Mouse (Mus musculus) gastrocnemius, postnatal 4 days (tissue): ENCODE data around the gene Map2k2. TPM values are rescaled to one million over a fixed set of nuclear protein-coding genes. Genes with fewer than 3 reads are reported as not detected.

Experiments used
- DNase-seq, 2 experiments: peaks; one replicate each; pipeline ENCODE4 v3.0.0; 2021 to 2022; ENCODE audit warnings: low spot score in 2 of 2, mixed read lengths in 2 of 2
- total RNA-seq, 2 experiments: library from RNA; stranded (reverse); gene quantifications; 2 replicates each; pipeline ENCODE4 v1.2.3; 2021

Gene Map2k2
- total RNA-seq, 2 experiments from 2014 or later = 148 to 152 TPM

DNA sequence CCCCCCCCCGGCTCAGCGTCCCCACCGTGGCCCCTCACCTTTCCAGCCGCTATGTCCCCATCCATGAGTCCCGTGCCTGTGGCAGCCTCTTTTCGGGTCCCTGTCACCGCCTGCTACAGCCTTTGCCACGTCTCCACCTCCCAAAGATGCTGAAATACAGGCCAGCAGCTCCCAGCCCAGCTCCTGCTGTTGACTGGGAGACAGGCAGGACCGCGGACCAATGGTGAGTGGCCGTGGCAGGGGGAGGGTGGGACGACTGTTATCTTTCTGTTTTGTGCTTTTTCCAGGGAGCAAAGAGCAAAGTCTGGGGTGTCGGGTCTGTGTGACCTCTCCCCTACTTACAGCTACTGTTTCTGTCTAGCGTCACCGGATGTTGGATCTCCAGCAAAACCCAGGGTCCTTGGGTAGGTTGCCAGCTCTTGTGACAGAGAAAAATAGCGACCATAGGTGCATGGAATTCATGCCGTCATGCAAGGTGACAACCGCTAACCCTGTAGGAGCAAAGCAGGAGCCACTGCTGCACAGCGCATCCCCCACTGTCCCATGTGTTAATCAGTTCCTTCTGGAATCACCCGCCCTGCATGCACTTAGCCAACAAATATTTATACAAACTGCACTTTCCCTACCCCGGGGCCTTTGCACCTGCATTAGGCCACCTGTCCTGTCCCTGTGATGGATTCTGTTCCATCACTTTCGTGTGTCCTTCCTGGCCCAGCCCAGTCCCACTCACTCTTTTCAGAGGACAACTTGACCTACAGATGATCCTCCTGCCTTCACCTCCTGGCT lies 13.1 kb upstream of the Map2k2 start:
- DNase-seq = peak in 1 of 2 experiments; percentile 37

DNA sequence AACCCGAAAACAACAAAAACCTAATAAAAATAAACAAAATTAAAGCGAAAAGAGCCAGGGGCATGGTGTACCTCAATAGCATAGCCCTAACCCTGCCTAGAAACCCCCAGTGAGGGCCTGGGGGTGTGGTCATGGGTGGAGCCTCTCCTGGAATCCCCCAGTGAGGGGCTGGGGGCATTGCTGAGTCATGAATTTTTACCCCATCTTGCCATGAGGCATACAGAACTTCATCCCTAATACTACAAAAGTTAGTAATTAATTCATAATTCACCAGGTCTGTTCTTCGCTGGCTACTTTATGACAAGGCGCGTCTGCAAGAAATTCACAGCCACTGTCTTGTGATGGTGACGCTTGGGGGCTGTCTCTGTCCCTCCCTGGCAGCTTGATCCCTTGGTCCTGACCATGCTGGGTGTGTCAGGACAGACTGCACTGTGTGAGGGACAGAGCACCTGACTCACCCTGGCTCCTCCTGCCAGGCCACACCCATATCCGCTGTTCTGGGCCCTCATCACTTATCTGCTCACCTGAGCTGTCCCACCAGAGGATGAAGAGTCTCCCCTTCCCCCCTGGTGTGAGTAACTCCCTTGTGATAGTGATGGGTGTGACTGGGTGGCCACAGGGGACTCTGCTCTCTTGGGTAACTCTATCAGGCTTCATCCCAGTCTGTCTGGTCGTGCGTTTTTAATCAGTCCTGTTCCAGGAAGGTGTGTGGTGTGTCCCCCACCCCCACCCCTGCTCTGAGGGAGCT lies 10.6 kb upstream of the Map2k2 start:
- no peak for DNase-seq

DNA sequence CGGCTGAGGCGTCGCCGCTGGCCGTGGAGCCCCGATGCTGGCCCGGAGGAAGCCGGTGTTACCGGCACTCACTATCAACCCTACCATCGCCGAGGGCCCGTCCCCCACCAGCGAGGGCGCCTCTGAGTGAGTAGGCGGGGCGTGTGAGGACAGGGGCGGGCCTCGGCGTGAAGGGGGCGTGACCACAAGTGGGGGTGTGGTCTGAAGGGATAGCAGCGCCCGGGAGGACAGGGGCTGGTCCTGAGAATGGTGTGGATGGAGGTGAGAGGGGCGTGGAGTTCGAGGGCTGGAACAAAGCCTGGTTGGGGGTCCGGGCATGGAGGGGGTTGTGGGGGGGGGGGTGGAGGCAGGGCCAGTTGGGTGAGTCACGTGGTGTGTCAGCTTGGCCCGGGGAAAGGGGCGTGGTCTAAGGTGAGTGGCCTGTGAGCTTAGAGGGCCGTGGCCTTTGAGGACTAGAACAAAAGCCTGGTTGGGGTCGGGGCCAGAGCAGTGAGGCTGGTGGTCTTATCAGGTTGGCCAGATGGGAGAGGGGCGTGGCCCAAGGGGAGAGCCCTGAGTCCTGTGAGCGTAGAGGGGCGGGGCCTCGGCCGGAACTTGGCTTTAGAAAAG lies 502 bp downstream of the Map2k2 start:
- DNase-seq = peak; percentile 80 to 88

DNA sequence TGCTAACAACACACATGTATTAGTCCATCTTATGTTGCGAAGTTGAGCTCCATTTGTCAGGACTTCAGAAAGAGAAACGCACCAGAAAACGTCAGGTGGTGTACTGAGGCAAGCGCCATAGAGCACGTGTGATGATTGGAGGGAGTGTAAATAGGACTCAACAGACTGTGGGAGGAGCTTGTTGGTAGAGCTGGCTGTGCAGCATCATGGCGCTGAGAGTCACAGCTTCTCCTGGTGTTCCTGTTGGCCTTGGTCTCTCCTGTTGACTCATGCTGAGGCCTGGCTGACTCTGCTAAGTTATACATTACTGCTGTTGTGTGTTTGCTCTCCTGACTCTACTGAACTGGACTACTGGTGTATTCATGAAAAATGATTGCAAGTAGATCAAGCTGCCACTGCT lies 7.2 kb downstream of the Map2k2 start:
- DNase-seq = no peak

DNA sequence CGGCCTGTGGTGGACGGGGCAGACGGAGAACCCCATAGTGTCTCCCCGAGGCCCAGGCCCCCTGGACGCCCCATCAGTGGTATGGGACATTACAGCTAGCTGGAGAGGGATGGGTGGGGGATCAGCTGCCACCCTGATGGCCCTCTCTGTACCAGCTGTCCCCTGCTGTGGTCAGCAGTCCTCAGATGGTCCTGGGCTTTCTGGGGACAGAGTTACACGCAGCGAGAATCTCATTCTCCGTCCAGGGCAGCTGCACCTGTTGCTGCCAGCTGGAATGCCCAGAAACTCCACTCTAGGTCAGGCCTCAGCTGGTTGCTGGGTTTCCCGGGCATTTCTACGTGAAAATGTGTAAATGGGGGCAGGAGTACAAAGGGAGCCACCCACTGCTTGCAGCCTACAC lies 13.9 kb downstream of the Map2k2 start:
- DNase-seq = no peak

DNA sequence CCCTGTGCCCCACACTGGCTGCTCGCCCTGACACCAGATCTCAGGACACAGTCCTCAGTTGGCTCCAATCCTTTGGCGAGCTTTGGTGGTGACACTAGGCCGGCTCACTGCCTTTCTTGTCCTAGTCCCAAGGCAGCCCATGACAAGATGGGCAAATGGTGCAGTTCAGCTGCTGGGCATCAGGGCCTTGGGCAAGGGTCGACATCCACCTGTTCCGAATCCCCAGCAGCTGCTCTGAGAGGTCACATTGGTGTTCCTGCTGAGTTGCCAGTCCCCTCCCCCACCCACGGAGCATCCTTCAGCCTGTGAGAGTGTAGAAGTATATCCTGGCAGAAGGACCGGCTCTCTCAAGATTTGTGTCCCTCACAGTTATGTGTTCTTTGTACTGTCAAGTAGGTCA lies 14.9 kb downstream of the Map2k2 start:
- DNase-seq = peak in 1 of 2 experiments; percentile 68

DNA sequence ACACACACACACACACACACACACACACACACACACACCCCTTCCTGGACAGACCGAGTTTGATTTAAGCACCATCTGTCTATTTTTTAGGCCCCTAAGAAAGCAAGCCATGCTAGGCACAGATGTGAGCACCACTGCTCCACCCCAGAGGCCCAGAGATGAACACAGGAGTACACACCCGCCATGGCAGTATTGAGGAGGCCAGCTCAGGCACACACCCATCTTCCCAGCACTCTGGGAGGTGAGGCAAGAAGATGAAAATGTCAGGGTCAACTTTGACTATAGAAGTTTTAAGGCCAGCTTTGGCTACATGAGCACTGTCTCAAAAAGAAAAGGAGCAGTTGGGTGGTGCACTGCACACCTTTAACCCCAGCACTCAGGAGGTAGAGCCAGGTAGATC lies 17.2 kb downstream of the Map2k2 start:
- DNase-seq = no peak

DNA sequence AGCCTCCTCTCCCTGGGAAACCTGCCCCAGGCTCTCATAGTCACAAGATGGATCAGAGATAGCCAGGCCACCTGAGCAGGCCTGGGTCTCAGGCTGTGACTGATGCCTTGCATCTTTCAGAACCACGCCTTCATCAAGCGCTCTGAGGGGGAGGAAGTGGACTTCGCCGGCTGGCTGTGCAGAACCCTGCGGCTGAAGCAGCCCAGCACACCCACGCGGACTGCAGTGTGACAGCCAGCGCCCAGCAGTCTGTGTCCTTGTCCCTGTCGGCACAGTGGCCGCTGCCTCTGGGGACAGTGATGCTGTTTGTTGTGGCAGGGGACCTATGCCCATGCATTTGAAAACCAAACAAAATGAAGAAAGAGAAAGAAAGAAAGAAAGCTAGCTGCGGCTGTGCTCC lies 17.8 kb downstream of the Map2k2 start:
- no peak for DNase-seq

DNA sequence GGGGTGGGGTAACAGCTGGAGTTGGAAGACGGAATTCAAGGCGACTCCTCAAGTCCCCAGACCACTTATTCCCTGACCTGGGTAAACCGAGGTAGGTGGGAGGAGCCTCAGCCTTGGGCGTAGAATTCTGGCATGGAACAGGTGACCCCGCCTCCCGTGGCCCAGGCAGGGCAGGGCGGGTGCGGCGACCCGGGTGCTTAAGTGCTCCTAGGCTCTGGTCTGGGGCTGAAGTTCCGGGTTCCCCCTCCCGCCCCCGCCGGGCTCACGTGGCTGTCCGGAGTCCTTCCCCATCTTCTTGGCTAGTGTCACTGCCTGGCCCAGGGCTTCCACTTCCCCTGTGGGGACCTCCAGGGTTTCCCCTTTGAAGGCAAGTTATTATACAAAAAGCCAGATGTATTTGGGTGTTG lies 28.5 kb downstream of the Map2k2 start:
- peak in 1 of 2 experiments; percentile 62 for DNase-seq

DNA sequence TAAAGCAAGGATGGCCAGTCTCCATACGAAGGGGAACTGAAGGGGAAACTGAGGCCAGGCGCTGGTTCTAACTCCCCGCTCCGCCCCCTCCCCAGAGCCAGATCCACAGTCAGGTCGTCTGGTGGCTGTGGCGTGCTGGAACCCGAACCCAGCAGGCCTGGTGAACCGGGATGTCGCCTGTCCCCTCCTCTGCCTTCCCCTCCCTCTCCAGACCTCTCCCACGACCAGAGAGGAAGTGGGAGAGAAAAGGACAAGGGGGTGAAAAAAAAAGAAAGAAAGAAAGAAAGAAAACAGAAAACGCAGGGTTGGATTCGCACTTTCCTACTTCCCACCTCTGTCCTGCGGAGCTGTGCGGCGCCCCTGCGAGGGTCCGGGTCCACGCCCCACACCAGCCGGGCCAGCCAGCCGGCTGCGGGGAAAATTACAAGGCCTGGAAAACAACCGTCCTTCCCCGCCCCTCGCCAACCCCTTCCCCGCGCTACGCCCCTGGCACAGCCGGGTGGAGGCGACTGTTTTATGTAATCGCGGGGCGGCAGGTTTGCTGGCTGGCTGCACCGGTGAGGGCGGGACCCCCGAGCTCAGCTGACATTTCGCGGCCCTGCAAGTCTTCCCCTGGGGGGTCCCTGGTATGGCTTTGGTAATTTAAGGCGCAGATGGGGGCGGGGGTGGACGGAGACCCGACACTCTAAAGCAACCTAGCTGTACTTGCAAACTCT lies 29.4 kb downstream of the Map2k2 start, which contains the start of gene Zbtb7a:
Gene Zbtb7a, plus strand, starts transcription at position 255 of the 716 bp plus-strand sequence.
- DNase-seq = no peak

DNA sequence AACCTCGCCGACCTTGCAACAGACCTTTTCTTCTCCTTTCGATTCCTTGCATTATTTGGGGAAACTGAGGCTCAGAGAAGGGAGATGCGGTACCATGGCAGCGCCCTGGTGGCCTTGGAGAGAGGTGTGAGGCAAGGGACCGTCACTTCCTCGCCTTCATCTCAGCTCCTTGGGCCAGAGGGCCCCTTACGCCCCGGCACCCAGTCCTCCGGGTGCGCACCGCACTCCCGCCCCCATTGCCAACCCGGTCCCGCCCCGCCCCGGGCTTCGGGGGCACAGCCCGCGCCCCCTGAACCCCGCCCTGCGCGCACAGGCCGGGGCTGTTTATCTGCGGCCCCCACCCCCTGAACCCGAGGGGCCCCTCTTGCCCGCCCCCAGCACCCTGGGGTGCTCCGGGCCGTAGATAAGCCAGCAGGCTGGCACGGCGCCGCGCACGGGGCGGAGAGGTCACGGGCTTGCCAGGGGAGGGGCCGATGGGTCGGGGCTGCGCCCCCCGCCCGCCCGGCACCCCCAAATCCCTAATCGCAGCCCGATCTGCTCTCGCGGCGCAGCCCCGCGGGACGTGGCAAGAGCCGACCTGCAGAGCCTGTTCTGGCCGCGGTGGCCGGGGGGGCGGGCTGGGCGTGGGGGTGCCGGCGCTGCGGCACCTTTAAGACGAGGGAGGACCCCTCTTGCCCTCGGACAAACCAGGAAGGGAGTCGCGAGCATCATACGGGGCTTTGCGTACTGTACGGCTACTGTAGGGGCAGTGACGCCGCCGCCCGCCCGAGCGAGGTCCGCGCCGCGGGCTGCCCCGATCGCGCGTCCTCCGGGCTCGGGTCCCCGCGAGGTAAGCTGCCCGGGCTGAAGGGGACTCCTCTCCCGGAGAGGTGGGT lies 30.4 kb downstream of the Map2k2 start:
- peak; percentile 67 to 80 for DNase-seq

DNA sequence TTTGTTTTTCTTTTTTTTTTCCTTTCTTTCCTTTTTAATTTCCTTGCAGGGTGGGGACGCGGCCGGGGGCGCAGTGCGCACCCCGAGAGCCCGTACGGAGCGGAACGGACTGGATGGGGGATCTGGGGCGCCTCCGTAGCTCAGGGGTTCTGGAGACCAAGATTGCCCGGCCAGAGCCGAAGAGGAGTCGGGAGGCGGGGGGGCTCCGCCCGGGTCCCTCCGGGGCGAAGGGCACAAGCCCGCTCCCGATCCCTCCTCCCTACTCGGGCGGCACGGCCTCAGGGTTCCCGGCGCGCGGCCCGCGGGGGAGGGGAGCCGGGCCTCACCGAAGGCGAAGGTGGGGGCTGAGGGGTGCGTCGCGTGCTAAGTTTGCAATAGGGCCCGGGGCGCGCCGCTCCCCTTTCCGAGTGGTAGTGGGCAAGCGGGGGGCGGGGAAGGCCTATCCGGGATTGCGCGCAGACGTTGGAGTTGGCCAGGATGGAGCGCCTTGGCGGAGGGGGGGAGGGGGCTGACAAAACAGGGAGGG lies 31.1 kb downstream of the Map2k2 start:
- DNase-seq = peak; percentile 70 to 83

DNA sequence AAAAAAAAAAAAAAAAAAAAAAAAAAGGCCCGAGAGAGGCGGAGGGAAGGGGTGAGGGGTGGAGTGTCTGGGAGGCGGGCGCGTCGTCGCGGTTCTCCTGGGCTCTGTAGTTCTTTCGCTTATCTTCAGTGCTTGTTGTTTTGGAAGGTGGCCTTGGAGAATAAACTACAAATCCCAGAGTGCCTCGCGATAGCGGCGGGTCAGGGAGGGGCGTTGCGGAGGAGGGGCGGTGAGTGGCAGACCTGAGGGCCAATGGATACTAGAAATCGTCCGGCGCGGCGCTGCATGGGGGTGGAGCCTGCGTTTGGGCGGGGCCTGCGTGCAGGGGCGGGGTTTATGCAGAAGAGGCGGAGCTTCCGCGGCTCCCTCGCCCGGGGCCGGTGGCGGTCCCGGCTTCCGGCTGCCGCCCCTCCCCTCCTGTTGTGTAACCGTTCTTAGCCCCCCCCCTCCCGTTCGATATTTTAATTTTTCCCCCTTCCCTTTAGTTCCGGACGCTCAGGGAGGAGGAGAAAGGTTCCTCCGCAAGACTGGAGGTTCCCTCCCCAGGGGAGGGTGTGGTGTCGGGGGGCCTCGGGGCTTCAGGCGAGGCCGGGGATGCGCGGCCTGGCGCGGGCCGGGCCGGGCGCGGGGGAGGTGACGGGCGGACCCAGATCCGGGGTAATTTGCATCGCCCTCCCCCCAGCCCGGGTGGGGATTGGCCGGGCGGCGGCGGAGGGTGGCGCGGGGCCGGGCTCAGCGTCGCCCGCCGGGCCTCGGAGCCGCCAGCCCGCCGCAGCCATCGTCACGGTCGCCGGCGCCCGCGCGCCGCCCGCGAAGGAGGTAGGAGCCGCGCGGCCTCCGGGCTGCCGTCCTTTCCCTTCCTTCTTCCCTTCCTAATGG lies 31.8 kb downstream of the Map2k2 start:
- peak; percentile 99 to 100 for DNase-seq

DNA sequence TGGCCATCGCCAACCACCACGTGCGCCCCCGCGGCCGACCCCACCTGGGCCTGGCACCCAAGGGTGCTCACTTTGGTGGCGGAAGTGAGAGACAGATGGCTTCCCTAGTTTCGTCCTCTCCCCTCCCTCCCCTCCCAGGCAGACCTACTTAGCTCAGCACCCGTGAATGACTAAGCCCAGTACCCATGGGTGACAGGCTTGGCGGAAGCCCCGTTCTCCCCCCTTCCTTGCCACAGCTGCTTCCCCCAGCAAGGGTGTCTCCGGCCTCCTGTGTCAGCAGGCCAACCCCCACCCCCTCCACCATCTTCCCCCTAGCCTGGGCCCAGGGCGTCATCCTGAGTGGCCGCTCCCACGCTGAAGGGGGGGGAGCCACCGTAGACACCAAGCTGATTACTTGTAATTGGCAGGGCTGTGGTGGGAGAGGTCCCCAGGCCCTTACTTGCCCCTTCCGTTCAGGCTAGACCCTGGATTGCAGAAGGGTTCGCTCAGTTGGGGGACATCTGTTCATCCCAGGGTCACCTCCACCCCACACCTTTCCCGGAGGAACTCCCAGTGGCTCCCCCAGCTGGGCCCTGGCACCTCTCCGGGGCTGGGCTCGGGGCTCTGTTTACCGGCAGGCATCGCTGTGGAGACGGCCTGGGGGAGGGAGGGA lies 32.5 kb downstream of the Map2k2 start:
- peak; percentile 49 to 56 for DNase-seq

DNA sequence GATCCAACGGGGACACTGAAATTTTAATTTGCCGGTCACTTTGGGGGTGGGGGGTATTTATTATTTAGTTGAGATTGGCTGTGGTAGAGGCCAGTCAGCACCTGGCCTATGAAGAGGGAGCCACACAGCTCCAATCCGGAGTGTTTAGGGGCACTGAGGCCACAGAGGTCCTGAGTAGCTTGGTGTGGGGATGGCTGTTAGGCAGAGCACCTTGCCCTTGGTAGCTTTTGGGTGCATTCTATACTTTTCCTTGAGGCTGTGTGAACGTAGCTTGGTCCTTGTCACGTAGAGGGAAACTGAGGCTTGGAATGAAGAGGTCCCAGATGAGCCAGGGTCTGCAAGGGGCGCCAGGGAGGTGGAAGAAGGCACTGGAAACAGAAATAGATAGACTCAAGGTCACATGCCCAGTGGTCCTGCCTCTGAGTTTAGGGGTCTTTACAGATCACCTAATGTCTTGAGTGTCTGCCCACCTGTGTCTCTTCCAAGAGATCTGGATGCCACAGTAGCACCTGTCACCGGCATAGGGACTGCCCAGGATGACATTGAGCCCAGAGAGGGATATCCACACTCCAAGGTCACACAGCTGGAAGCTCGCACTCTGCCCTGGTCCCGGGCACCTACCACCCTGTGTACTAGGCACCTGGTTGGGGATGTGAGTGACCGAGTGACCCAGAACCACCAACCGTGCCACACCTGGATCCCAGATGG lies 33.3 kb downstream of the Map2k2 start:
- no peak for DNase-seq

DNA sequence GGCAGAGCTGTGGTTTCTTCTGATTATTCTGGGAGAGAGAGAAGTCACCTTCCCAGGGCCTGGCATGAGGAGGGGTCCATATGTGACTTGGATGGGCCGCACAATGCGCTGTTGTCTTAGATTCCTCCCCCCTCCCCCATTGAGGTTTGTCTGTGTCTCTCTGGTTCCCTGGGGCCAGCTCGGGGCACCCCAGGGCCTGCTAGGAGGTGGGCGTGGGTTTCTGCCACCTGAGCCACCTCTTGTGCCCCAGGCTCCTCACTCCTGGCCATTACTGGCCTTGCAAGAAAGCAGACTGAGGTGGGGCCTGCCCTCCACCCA lies 33.8 kb downstream of the Map2k2 start:
- DNase-seq = no peak

DNA sequence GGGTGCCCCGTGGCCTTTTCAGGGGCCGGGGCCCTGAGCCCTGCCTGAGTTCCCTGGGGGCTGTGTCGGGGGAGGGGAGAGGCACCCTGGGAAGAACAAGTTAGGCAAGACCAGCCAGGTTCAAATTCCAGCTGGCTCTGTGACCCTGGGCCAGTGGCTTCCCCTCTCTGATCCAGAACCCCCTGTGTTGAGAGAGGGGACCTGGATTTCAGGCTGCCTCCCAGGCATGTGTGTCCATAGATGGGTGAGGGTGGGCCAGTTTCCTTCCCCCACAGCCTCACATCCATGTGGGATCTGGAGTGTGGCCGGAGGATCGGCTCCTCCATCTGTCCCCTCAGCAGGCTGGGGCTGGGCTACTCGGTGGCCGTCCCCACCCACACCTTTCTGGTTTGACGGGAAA lies 34.3 kb downstream of the Map2k2 start:
- no peak for DNase-seq
